ENCODE assay signal across 18 mouse cellular contexts in genomic region chr10:40292640-40293039, GRCm38 (mm10).
"Had no signal": no experiment of that assay in that cellular context is flagged by ENCODE, and none has a peak within 500 bp of the region (broad histone marks: within the 10 kb centered on the region; RNA-seq: fewer than 3 reads in every experiment).

No protein-coding gene starts in this region.

- H3K4me3 ChIP-seq: kidney, embryonic 15.5 days; left cerebral cortex, adult 2 months; neural tube, embryonic 12.5 days; neural tube, embryonic 15.5 days had no signal

- H3K4me1 ChIP-seq: neural tube, embryonic 12.5 days had no signal

- H3K9me3 ChIP-seq: kidney, embryonic 15.5 days; neural tube, embryonic 12.5 days; neural tube, embryonic 15.5 days had no signal

- H3K27ac ChIP-seq: kidney, embryonic 15.5 days; left cerebral cortex, adult 2 months; macrophage; neural tube, embryonic 12.5 days; neural tube, embryonic 15.5 days had no signal

- H3K4me2 ChIP-seq: kidney, embryonic 15.5 days; liver, embryonic 11.5 days; lung, embryonic 14.5 days; midbrain, embryonic 11.5 days; neural tube, embryonic 12.5 days; neural tube, embryonic 15.5 days had no signal

- H3K9ac ChIP-seq: kidney, embryonic 15.5 days; lung, embryonic 14.5 days; neural tube, embryonic 12.5 days; neural tube, embryonic 15.5 days had no signal

- H3K27me3 ChIP-seq: kidney, embryonic 15.5 days; neural tube, embryonic 12.5 days; neural tube, embryonic 15.5 days had no signal

- ATAC-seq: lung, postnatal 0 days had no signal

- DNase-seq: kidney, adult 8-10 months; kidney, postnatal 10 days; kidney, postnatal 36 days; layer of hippocampus, postnatal 36 days; lung, embryonic 14.5 days; midbrain, embryonic 14.5 days; right cerebral cortex, adult 18-20 months; right cerebral cortex, postnatal 14 days; right cerebral cortex, postnatal 4 days; thymus, postnatal 25 days had no signal
